Mouse (Mus musculus): ENCODE measurements around the gene Siah1b.

GRCm38 (mm10) chrX:164066185-164066584 is 10.1 kb downstream of the Siah1b start:
- TF ChIP-seq CTCF (IDR thresholded peaks at IDR 0.05; ENCODE audit: extremely low read depth, insufficient read depth, insufficient read length, insufficient replicate concordance) (peak; percentile 57; the same call in 1 of the 2 replicates), POLR2A (IDR thresholded peaks at IDR 0.05; ENCODE audit: low read depth, low read length) (no peak)
